Comparison of ENCODE assay signal across 15 mouse cellular contexts in the genomic region with DNA sequence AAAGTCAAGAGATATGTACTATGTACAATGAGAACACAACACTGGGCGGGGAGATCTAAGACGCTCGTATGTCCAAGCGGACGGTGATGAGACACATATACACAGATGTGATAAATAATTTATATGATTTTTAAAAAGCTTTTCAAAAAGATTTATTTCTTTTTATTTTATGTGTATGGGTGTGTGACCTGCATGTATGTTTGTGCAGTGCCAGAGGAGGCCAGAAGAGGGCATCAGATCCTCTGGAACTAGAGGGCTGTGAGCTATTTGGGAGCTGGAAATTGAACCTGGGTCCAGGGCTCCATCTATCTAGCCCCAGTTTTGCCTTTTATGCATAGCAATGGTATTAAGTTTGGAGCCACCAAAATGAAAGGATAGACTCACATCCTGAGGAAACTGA. TPM values are rescaled to one million over a fixed set of nuclear protein-coding genes. Genes with fewer than 3 reads are reported as not detected.
DNase-seq lines count a peak whose midpoint lies in the region; TF ChIP-seq lines count a peak whose summit lies in the region.
"Had no signal": no experiment of that assay in that cellular context is flagged by ENCODE, and none has a peak within 500 bp of the region (broad histone marks: within the 10 kb centered on the region; RNA-seq: fewer than 3 reads in every experiment).

No protein-coding gene starts in this region.

- TF ChIP-seq EP300 in CH12.LX (IDR thresholded peaks at IDR 0.05; ENCODE audit: low read length) = no peak

- peak; percentile 66 for TF ChIP-seq CTCF in layer of hippocampus, adult 2 months (conservative IDR thresholded peaks at IDR 0.05)
- TF ChIP-seq CTCF in CH12.LX (conservative IDR thresholded peaks at IDR 0.05 in 1 of 2, IDR thresholded peaks at IDR 0.05 in 1 of 2; ENCODE audit: low read depth in 2 of 2, low read length in 2 of 2) = peak; percentile 20 to 40; a peak in 2 of 4 replicates

- H3K4me3 ChIP-seq in layer of hippocampus, adult 2 months = no peak overlapping the region
- H3K4me3 ChIP-seq in CH12.LX (replicated peaks in 1 of 3; ENCODE audit: low read depth in 2 of 3, low read length in 2 of 3, poor library complexity in 1 of 3) = no peak overlapping the region
- H3K4me3 ChIP-seq: myocyte; stomach, embryonic 15.5 days had no signal

- no peak for DNase-seq in layer of hippocampus, adult 2 months (ENCODE audit: low spot score in 2 of 2)
- DNase-seq in layer of hippocampus, adult 8-10 months (ENCODE audit: low spot score in 2 of 2) = no peak
- DNase-seq in 416B (ENCODE audit: low read depth) (peak; percentile 21), CH12.LX (ENCODE audit: extremely low read depth) (no peak)
- peak; percentile 28 for DNase-seq in induced T-regulatory cell, adult 2 months (ENCODE audit: low read depth)
- no peak for DNase-seq in testis, postnatal 10 days (ENCODE audit: low spot score)
- DNase-seq in ovary, adult 18-20 months (ENCODE audit: low spot score) = no peak
- DNase-seq: gastrocnemius, postnatal 25 days had no signal

- TF ChIP-seq RAD21 in CH12.LX (IDR thresholded peaks at IDR 0.05; ENCODE audit: low read depth, low read length) = peak; percentile 37

- no peak for TF ChIP-seq POLR2A in CH12.LX (IDR thresholded peaks at IDR 0.05; ENCODE audit: low read depth, low read length)

- peaks cover 77 to 94% of the 10 kb centered on the region in 2 experiments for H3K36me3 ChIP-seq in CH12.LX (replicated peaks in 1 of 2; ENCODE audit: control insufficient read depth in 1 of 2, insufficient read depth in 1 of 2, low read length in 1 of 2)

- H3K27ac ChIP-seq in layer of hippocampus, adult 2 months = no peak overlapping the region
- no peak overlapping the region for H3K27ac ChIP-seq in CH12.LX (ENCODE audit: insufficient read depth, low read depth)
- H3K27ac ChIP-seq: macrophage; stomach, embryonic 15.5 days had no signal

- peaks cover 5% of the 10 kb centered on the region for H3K9me3 ChIP-seq in CH12.LX (replicated peaks; ENCODE audit: low read length)
- H3K9me3 ChIP-seq: stomach, embryonic 15.5 days had no signal

- dilution Hi-C loops in CH12.LX (cut with MboI; ENCODE audit: extremely low pct_ligation_motif_present, extremely low pct_unique_long_range_greater_than_20kb, low sequenced_read_pairs) = no loop called here

- in situ Hi-C loops in CH12.LX (cut with MboI; ENCODE audit: low pct_ligation_motif_present, low pct_unique_long_range_greater_than_20kb, low sequenced_read_pairs) = no loop called here

- no peak overlapping the region for H3K9ac ChIP-seq in CH12.LX (ENCODE audit: insufficient read depth, low read depth)
- H3K9ac ChIP-seq: stomach, embryonic 15.5 days had no signal

- H3K27me3 ChIP-seq in CH12.LX (replicated peaks) = no peaks in the 10 kb centered on the region
- H3K27me3 ChIP-seq: stomach, embryonic 15.5 days had no signal

- H3K79me2 ChIP-seq in CH12.LX (replicated peaks; ENCODE audit: control insufficient read depth, extremely low read depth, insufficient read depth, poor library complexity, severe bottlenecking) = no peaks in the 10 kb centered on the region

- no peak overlapping the region for H3K4me2 ChIP-seq in CH12.LX (ENCODE audit: insufficient read depth, low read depth, poor library complexity, severe bottlenecking)
- H3K4me2 ChIP-seq: stomach, embryonic 15.5 days had no signal

- H3K4me1 ChIP-seq in CH12.LX (ENCODE audit: control insufficient read depth in 1 of 2, insufficient read depth in 2 of 2) = no peaks in the 10 kb centered on the region
- H3K4me1 ChIP-seq: stomach, embryonic 15.5 days had no signal

TF ChIP-seq in CH12.LX, 34 proteins besides CTCF, POLR2A, EP300 and RAD21:
- TF ChIP-seq ETS1 (conservative IDR thresholded peaks at IDR 0.05; ENCODE audit: low read depth, low read length) (no peak), SMC3 (IDR thresholded peaks at IDR 0.05; ENCODE audit: low read depth, low read length) (peak; percentile 29; the same call in 1 of the 2 replicates), BHLHE40 (IDR thresholded peaks at IDR 0.05; ENCODE audit: low read depth, low read length) (no peak)

RNA-seq across cellular contexts. Expression of gene Flvcr1, which starts 17.3 kb away (rescaled TPM):
- 10 to 100 TPM; 16.9 to 18.9 TPM for total RNA-seq in layer of hippocampus, adult 2 months (2021)
- 10 to 100 TPM; 16.8 to 20.0 (median 18.8) TPM for total RNA-seq in layer of hippocampus, adult 8-10 months (2022)
- total RNA-seq in CH12.LX (2012; rRNA removed) (40.0 and 47.9 TPM in 2 replicates), CH12.LX (2014; rRNA removed) (86.8 and 93.8 TPM in 2 replicates)
- 35.9 and 37.5 TPM in 2 replicates for polyA plus RNA-seq in CH12.LX (2012; ENCODE audit: insufficient read length, low read depth)

RNA-seq across cellular contexts. Expression of gene Spata45, which starts 27.7 kb away (rescaled TPM):
- total RNA-seq in layer of hippocampus, adult 2 months (2021) = not detected
- total RNA-seq in layer of hippocampus, adult 8-10 months (2022) = not detected
- not detected in 2 replicates for total RNA-seq in CH12.LX (2012; rRNA removed)
- not detected in 2 replicates for total RNA-seq in CH12.LX (2014; rRNA removed)
- polyA plus RNA-seq in CH12.LX (2012; ENCODE audit: insufficient read length, low read depth) = 0.76 TPM in 1 of 2 replicates, not detected in the other
- total RNA-seq: common myeloid progenitor, adult 5-6 weeks; gastrocnemius, postnatal 25 days; heart, postnatal 25 days; left cerebral cortex, postnatal 14 days had no signal
- polyA plus RNA-seq: kidney, embryonic 14.5 days; macrophage; myocyte; stomach, embryonic 15.5 days had no signal

RNA-seq across cellular contexts. Expression of gene Vash2, which starts 29.6 kb away (rescaled TPM):
- 1 to 10 TPM; 1.6 to 1.7 TPM for total RNA-seq in layer of hippocampus, adult 2 months (2021)
- 1 to 10 TPM; 1.2 to 2.7 (median 1.7) TPM for total RNA-seq in layer of hippocampus, adult 8-10 months (2022)
- total RNA-seq in CH12.LX (2012; rRNA removed) (0.04 and 0.08 TPM in 2 replicates), CH12.LX (2014; rRNA removed) (0.05 and 0.17 TPM in 2 replicates)
- 0.16 and 0.25 TPM in 2 replicates for polyA plus RNA-seq in CH12.LX (2012; ENCODE audit: insufficient read length, low read depth)

RNA-seq across cellular contexts. Expression of gene Tatdn3, which starts 54.0 kb away (rescaled TPM):
- total RNA-seq in layer of hippocampus, adult 2 months (2021) = 10 to 100 TPM; 38.4 to 48.7 TPM
- total RNA-seq in layer of hippocampus, adult 8-10 months (2022) = 10 to 100 TPM; 33.7 to 56.3 (median 49.8) TPM
- total RNA-seq in CH12.LX (2012; rRNA removed) (12.9 TPM in 2 replicates), CH12.LX (2014; rRNA removed) (17.2 and 17.3 TPM in 2 replicates)
- 11.3 and 12.7 TPM in 2 replicates for polyA plus RNA-seq in CH12.LX (2012; ENCODE audit: insufficient read length, low read depth)

RNA-seq across cellular contexts. Expression of gene Nsl1, which starts 54.1 kb away (rescaled TPM):
- 1 to 10 TPM in 1 of 2 experiments, under 1 TPM in 1; 0.87 to 1.3 TPM for total RNA-seq in layer of hippocampus, adult 2 months (2021)
- total RNA-seq in layer of hippocampus, adult 8-10 months (2022) = 1 to 10 TPM in 2 of 4 experiments, under 1 TPM in 2; 0.29 to 1.5 (median 0.89) TPM
- 17.4 and 17.9 TPM in 2 replicates for total RNA-seq in CH12.LX (2012; rRNA removed)
- 24.9 and 27.1 TPM in 2 replicates for total RNA-seq in CH12.LX (2014; rRNA removed)
- polyA plus RNA-seq in CH12.LX (2012; ENCODE audit: insufficient read length, low read depth) = 16.0 and 20.0 TPM in 2 replicates

Comparison
In these comparisons a context has a peak if more than half of its experiments do, and no peak if none do; other contexts are left out.
1. DNase-seq: peak in 416B (single experiment) and induced T-regulatory cell, adult 2 months (single experiment); none in layer of hippocampus, adult 2 months (0 of 2), layer of hippocampus, adult 8-10 months (0 of 2), CH12.LX (single experiment), testis, postnatal 10 days (single experiment) and ovary, adult 18-20 months (single experiment).